Mouse (Mus musculus): ENCODE results near the gene Myo5c. TPM values are rescaled to one million over a fixed set of nuclear protein-coding genes. Genes with fewer than 3 reads are reported as not detected.

The Myo5c gene
- polyA plus RNA-seq, 1 experiment from 2014 or later = 0.56 TPM

- no peak for DNase-seq (ENCODE audit: low spot score, missing footprints)
- H3K27me3 ChIP-seq (ENCODE audit: control insufficient read depth, insufficient read depth, low read length) = no peaks in the 10 kb centered on the region
- H3K4me2 ChIP-seq = no peak overlapping the region
- WGBS = 46% methylated on average over 3 of the region's 3 CpGs
- H3K27ac ChIP-seq (ENCODE audit: low read depth, low read length) = peak overlapping the region; percentile 48; the same call in 1 of the 2 replicates
- no peak overlapping the region for H3K4me3 ChIP-seq (ENCODE audit: low read depth, low read length)
- H3K9ac ChIP-seq (ENCODE audit: low read length) = no peak overlapping the region
- H3K9me3 ChIP-seq (ENCODE audit: control insufficient read depth, low read length) = no peaks in the 10 kb centered on the region
- no peaks in the 10 kb centered on the region for H3K36me3 ChIP-seq (ENCODE audit: control insufficient read depth, insufficient read depth, low read length)
- peaks cover 4% of the 10 kb centered on the region for H3K4me1 ChIP-seq (ENCODE audit: control insufficient read depth, insufficient read depth, low read length)
- no peak for ATAC-seq (ENCODE audit: low FRiP score)
These were observed 21.9 kb downstream of the Myo5c start for GRCm38 (mm10) chr9:75253766-75254165.

- Histone ChIP-seq H3K9me3 (ENCODE audit: control insufficient read depth, low read length) (no peaks in the 10 kb centered on the region), H3K4me2 (no peak overlapping the region), H3K27me3 (ENCODE audit: control insufficient read depth, insufficient read depth, low read length) (no peaks in the 10 kb centered on the region), H3K9ac (ENCODE audit: low read length) (no peak overlapping the region), H3K4me3 (ENCODE audit: low read depth, low read length) (no peak overlapping the region), H3K27ac (ENCODE audit: low read depth, low read length) (peak overlapping the region; percentile 48), H3K4me1 (ENCODE audit: control insufficient read depth, insufficient read depth, low read length) (peaks cover 4% of the 10 kb centered on the region), H3K36me3 (ENCODE audit: control insufficient read depth, insufficient read depth, low read length) (no peaks in the 10 kb centered on the region)
- ATAC-seq (ENCODE audit: low FRiP score) (peak; percentile 86), DNase-seq (ENCODE audit: low spot score, missing footprints) (peak; percentile 83)
- WGBS = 62% methylated on average over 13 of the region's 13 CpGs
These were observed 22.6 kb downstream of the Myo5c start for GRCm38 (mm10) chr9:75254196-75254955.

- Histone ChIP-seq H3K36me3 (ENCODE audit: control insufficient read depth, insufficient read depth, low read length) (no peaks in the 10 kb centered on the region), H3K4me3 (ENCODE audit: low read depth, low read length) (no peak overlapping the region), H3K4me2 (no peak overlapping the region), H3K9me3 (ENCODE audit: control insufficient read depth, low read length) (no peaks in the 10 kb centered on the region), H3K27ac (ENCODE audit: low read depth, low read length) (no peak overlapping the region), H3K4me1 (ENCODE audit: control insufficient read depth, insufficient read depth, low read length) (peaks cover 6% of the 10 kb centered on the region), H3K9ac (ENCODE audit: low read length) (no peak overlapping the region), H3K27me3 (ENCODE audit: control insufficient read depth, insufficient read depth, low read length) (no peaks in the 10 kb centered on the region)
- WGBS = 92% methylated on average over 14 of the region's 14 CpGs
- no peak for ATAC-seq (ENCODE audit: low FRiP score)
- DNase-seq (ENCODE audit: low spot score, missing footprints) = no peak
These were observed 24.2 kb downstream of the Myo5c start for GRCm38 (mm10) chr9:75255820-75256545.

GRCm38 (mm10) chr9:75258792-75259191 is 27.0 kb downstream of the Myo5c start:
- 56% methylated on average over 4 of the region's 4 CpGs for WGBS

GRCm38 (mm10) chr9:75259656-75260055 is 27.8 kb downstream of the Myo5c start:
- Histone ChIP-seq H3K27me3 (ENCODE audit: control insufficient read depth, insufficient read depth, low read length) (no peaks in the 10 kb centered on the region), H3K9me3 (ENCODE audit: control insufficient read depth, low read length) (no peaks in the 10 kb centered on the region), H3K4me1 (ENCODE audit: control insufficient read depth, insufficient read depth, low read length) (peaks cover 21% of the 10 kb centered on the region), H3K4me2 (no peak overlapping the region), H3K36me3 (ENCODE audit: control insufficient read depth, insufficient read depth, low read length) (no peaks in the 10 kb centered on the region), H3K9ac (ENCODE audit: low read length) (no peak overlapping the region), H3K27ac (ENCODE audit: low read depth, low read length) (no peak overlapping the region), H3K4me3 (ENCODE audit: low read depth, low read length) (no peak overlapping the region)
- 89% methylated on average over 4 of the region's 4 CpGs for WGBS
- ATAC-seq (ENCODE audit: low FRiP score) (no peak), DNase-seq (ENCODE audit: low spot score, missing footprints) (peak; percentile 53)

More at GRCm38 (mm10) chr9:75258792-75259191, 27.0 kb downstream of the Myo5c start:
- no peak overlapping the region for H3K27ac ChIP-seq (ENCODE audit: low read depth, low read length)
- H3K36me3 ChIP-seq (ENCODE audit: control insufficient read depth, insufficient read depth, low read length) = no peaks in the 10 kb centered on the region
- DNase-seq (ENCODE audit: low spot score, missing footprints) = no peak
- no peak overlapping the region for H3K9ac ChIP-seq (ENCODE audit: low read length)
- no peaks in the 10 kb centered on the region for H3K9me3 ChIP-seq (ENCODE audit: control insufficient read depth, low read length)
- ATAC-seq (ENCODE audit: low FRiP score) = no peak
- no peak overlapping the region for H3K4me2 ChIP-seq
- peaks cover 22% of the 10 kb centered on the region for H3K4me1 ChIP-seq (ENCODE audit: control insufficient read depth, insufficient read depth, low read length)
- no peaks in the 10 kb centered on the region for H3K27me3 ChIP-seq (ENCODE audit: control insufficient read depth, insufficient read depth, low read length)
- no peak overlapping the region for H3K4me3 ChIP-seq (ENCODE audit: low read depth, low read length)

GRCm38 (mm10) chr9:75261332-75261872 is 29.6 kb downstream of the Myo5c start:
- peak overlapping the region; percentile 31; the same call in 1 of the 2 replicates for H3K9ac ChIP-seq (ENCODE audit: low read length)

GRCm38 (mm10) chr9:75262235-75262826 is 30.5 kb downstream of the Myo5c start:
- H3K4me1 ChIP-seq (ENCODE audit: control insufficient read depth, insufficient read depth, low read length) = peaks cover 21% of the 10 kb centered on the region
- no peak overlapping the region for H3K27ac ChIP-seq (ENCODE audit: low read depth, low read length)
- H3K36me3 ChIP-seq (ENCODE audit: control insufficient read depth, insufficient read depth, low read length) = no peaks in the 10 kb centered on the region
- H3K4me2 ChIP-seq = no peak overlapping the region
- DNase-seq (ENCODE audit: low spot score, missing footprints) = peak; percentile 82
- no peaks in the 10 kb centered on the region for H3K9me3 ChIP-seq (ENCODE audit: control insufficient read depth, low read length)
- H3K4me3 ChIP-seq (ENCODE audit: low read depth, low read length) = no peak overlapping the region
- 65% methylated on average over 8 of the region's 8 CpGs for WGBS
- no peak overlapping the region for H3K9ac ChIP-seq (ENCODE audit: low read length)
- no peaks in the 10 kb centered on the region for H3K27me3 ChIP-seq (ENCODE audit: control insufficient read depth, insufficient read depth, low read length)
- ATAC-seq (ENCODE audit: low FRiP score) = no peak

More at GRCm38 (mm10) chr9:75261332-75261872, 29.6 kb downstream of the Myo5c start:
- Histone ChIP-seq H3K27me3 (ENCODE audit: control insufficient read depth, insufficient read depth, low read length) (no peaks in the 10 kb centered on the region), H3K36me3 (ENCODE audit: control insufficient read depth, insufficient read depth, low read length) (no peaks in the 10 kb centered on the region), H3K9me3 (ENCODE audit: control insufficient read depth, low read length) (no peaks in the 10 kb centered on the region), H3K4me3 (ENCODE audit: low read depth, low read length) (no peak overlapping the region), H3K4me2 (no peak overlapping the region; the same call in 1 of the 2 replicates), H3K27ac (ENCODE audit: low read depth, low read length) (peak overlapping the region; percentile 81), H3K4me1 (ENCODE audit: control insufficient read depth, insufficient read depth, low read length) (peaks cover 21% of the 10 kb centered on the region)
- WGBS = 4% methylated on average over 8 of the region's 8 CpGs
- DNase-seq (ENCODE audit: low spot score, missing footprints) (peak; percentile 95), ATAC-seq (ENCODE audit: low FRiP score) (peak; percentile 92)

- H3K4me2 ChIP-seq = no peak overlapping the region
- peaks cover 21% of the 10 kb centered on the region for H3K4me1 ChIP-seq (ENCODE audit: control insufficient read depth, insufficient read depth, low read length)
- H3K4me3 ChIP-seq (ENCODE audit: low read depth, low read length) = no peak overlapping the region
- no peaks in the 10 kb centered on the region for H3K36me3 ChIP-seq (ENCODE audit: control insufficient read depth, insufficient read depth, low read length)
- H3K9me3 ChIP-seq (ENCODE audit: control insufficient read depth, low read length) = no peaks in the 10 kb centered on the region
- no peak overlapping the region for H3K27ac ChIP-seq (ENCODE audit: low read depth, low read length)
- no peak overlapping the region for H3K9ac ChIP-seq (ENCODE audit: low read length)
- peak; percentile 41 for DNase-seq (ENCODE audit: low spot score, missing footprints)
- ATAC-seq (ENCODE audit: low FRiP score) = no peak
- H3K27me3 ChIP-seq (ENCODE audit: control insufficient read depth, insufficient read depth, low read length) = no peaks in the 10 kb centered on the region
- WGBS = 53% methylated on average over 3 of the region's 3 CpGs
These were observed 32.3 kb downstream of the Myo5c start for GRCm38 (mm10) chr9:75264008-75264718.
